Mouse (Mus musculus) embryonic stem cell, embryonic (primary cell): ENCODE results near the gene Ralgapa2.

Experiments
- CTCF ChIA-PET, 4 experiments: fragments of 300-600 bp in 2 of 4; fragments of 350-600 bp in 2 of 4; sonication (Branson Sonifier 250); formaldehyde crosslinking; loops; one replicate each; lab custom pipeline; 2022; ENCODE audit warnings: inconsistent platforms in 2 of 4; lab: Charles Lee
- POLR2A ChIA-PET, 4 experiments: fragments of 300-600 bp in 2 of 4; fragments of 350-600 bp in 2 of 4; sonication (Branson Sonifier 250); formaldehyde crosslinking; loops; one replicate each; lab custom pipeline; 2022; ENCODE audit warnings: antibody characterized with exemption in 4 of 4, inconsistent platforms in 1 of 4; lab: Charles Lee

Ralgapa2 gene

GRCm38 (mm10) chr2:146510780-146511179 is 1.4 kb downstream of the Ralgapa2 start:
- ChIA-PET CTCF (interaction anchor here in 3 of 4 experiments (0.5 to 2.0 kb wide), 7 partner anchors 29 to 294 kb away, joined by 3 to 9 read pairs (median 4); no protein-coding TSS in a partner anchor), POLR2A (interaction anchor here (0.5 to 3.5 kb wide), 16 partner anchors 8 to 782 kb away, joined by 3 to 33 read pairs (median 4); no protein-coding TSS in a partner anchor)

- POLR2A ChIA-PET = interaction anchor here in 3 of 4 experiments (1.0 to 3.9 kb wide), 5 partner anchors 9 to 510 kb away, joined by 3 to 25 read pairs (median 6); partner anchors contain the start of genes Ralgapa2 (in 3 of the 3) and Xrn2 (in 1 of the 3)
- CTCF ChIA-PET = no interaction called here
Observed at GRCm38 (mm10) chr2:146502578-146503311, 9.4 kb downstream of the Ralgapa2 start.

- ChIA-PET POLR2A (interaction anchor here in 1 of 4 experiments (0.6 to 3.9 kb wide), 2 partner anchors 12 to 276 kb away, joined by 4 to 33 read pairs; partner anchors contain the start of gene Ralgapa2), CTCF (no interaction called here)
Observed at GRCm38 (mm10) chr2:146500067-146500466, 12.1 kb downstream of the Ralgapa2 start.

GRCm38 (mm10) chr2:146499111-146499510 is 13.0 kb downstream of the Ralgapa2 start:
- POLR2A ChIA-PET = interaction anchor here in 2 of 4 experiments (1.7 to 3.9 kb wide), 2 partner anchors 13 to 514 kb away, joined by 6 to 33 read pairs; partner anchors contain the start of genes Ralgapa2 (in 1 of the 2) and Xrn2 (in 1 of the 2)
- CTCF ChIA-PET = no interaction called here

- CTCF ChIA-PET = no interaction called here
Observed at GRCm38 (mm10) chr2:146498298-146498697, 13.8 kb downstream of the Ralgapa2 start.

GRCm38 (mm10) chr2:146496995-146497394 is 15.1 kb downstream of the Ralgapa2 start:
- ChIA-PET CTCF (interaction anchor here in 2 of 4 experiments (0.8 to 1.6 kb wide), 2 partner anchors 15 to 28 kb away, joined by 3 to 5 read pairs; partner anchors contain the start of gene Ralgapa2 (in 1 of the 2)), POLR2A (interaction anchor here in 2 of 4 experiments (1.1 to 3.9 kb wide), 5 partner anchors 11 to 337 kb away, joined by 4 to 33 read pairs (median 7); partner anchors contain the start of gene Ralgapa2 (in 2 of the 2))

More at GRCm38 (mm10) chr2:146498298-146498697, 13.8 kb downstream of the Ralgapa2 start:
- POLR2A ChIA-PET = interaction anchor here in 3 of 4 experiments (0.7 to 3.9 kb wide), 6 partner anchors 9 to 515 kb away, joined by 3 to 33 read pairs (median 4); partner anchors contain the start of genes Ralgapa2 (in 3 of the 3) and Xrn2 (in 1 of the 3)

GRCm38 (mm10) chr2:146495781-146496180 is 16.4 kb downstream of the Ralgapa2 start:
- ChIA-PET POLR2A (interaction anchor here in 1 of 4 experiments (1.1 to 1.7 kb wide), 3 partner anchors 12 to 53 kb away, joined by 4 to 7 read pairs (median 5); no protein-coding TSS in a partner anchor), CTCF (no interaction called here)

- CTCF ChIA-PET = no interaction called here
- POLR2A ChIA-PET = interaction anchor here in 1 of 4 experiments (0.7 to 1.6 kb wide), 4 partner anchors 10 to 156 kb away, joined by 3 to 4 read pairs (median 4); no protein-coding TSS in a partner anchor
Observed at GRCm38 (mm10) chr2:146493354-146493946, 18.7 kb downstream of the Ralgapa2 start.

- POLR2A ChIA-PET = interaction anchor here in 1 of 4 experiments (0.6 to 1.6 kb wide), 2 partner anchors 11 to 1799 kb away, joined by 3 to 5 read pairs; no protein-coding TSS in a partner anchor
- CTCF ChIA-PET = interaction anchor here in 2 of 4 experiments (0.5 to 0.6 kb wide), 2 partner anchors 57 to 817 kb away, joined by 3 to 7 read pairs; no protein-coding TSS in a partner anchor
Observed at GRCm38 (mm10) chr2:146491830-146492610, 20.1 kb downstream of the Ralgapa2 start.

- ChIA-PET CTCF (no interaction called here), POLR2A (interaction anchor here in 1 of 4 experiments (1.4 kb wide), 1 partner anchor 21 kb away, joined by 3 read pairs; the partner anchor contains the start of gene Ralgapa2)
Observed at GRCm38 (mm10) chr2:146490926-146491325, 21.2 kb downstream of the Ralgapa2 start.

- CTCF ChIA-PET = interaction anchor here in 1 of 4 experiments (1.6 kb wide), 1 partner anchor 19 kb away, joined by 4 read pairs; no protein-coding TSS in a partner anchor
- POLR2A ChIA-PET = interaction anchor here in 1 of 4 experiments (1.1 kb wide), 1 partner anchor 10 kb away, joined by 4 read pairs; no protein-coding TSS in a partner anchor
Observed at GRCm38 (mm10) chr2:146488291-146488690, 23.9 kb downstream of the Ralgapa2 start.

- ChIA-PET POLR2A (interaction anchor here in 1 of 4 experiments (0.7 to 2.0 kb wide), 5 partner anchors 9 to 149 kb away, joined by 3 to 6 read pairs (median 4); partner anchors contain the start of gene Ralgapa2), CTCF (no interaction called here)
Observed at GRCm38 (mm10) chr2:146482859-146483258, 29.3 kb downstream of the Ralgapa2 start.

GRCm38 (mm10) chr2:146477491-146477890 is 34.7 kb downstream of the Ralgapa2 start:
- POLR2A ChIA-PET = interaction anchor here in 2 of 4 experiments (0.7 to 1.4 kb wide), 3 partner anchors 11 to 134 kb away, joined by 3 to 4 read pairs (median 4); no protein-coding TSS in a partner anchor

GRCm38 (mm10) chr2:146476428-146476972 is 35.6 kb downstream of the Ralgapa2 start:
- CTCF ChIA-PET = interaction anchor here in 1 of 4 experiments (1.8 kb wide), 1 partner anchor 136 kb away, joined by 5 read pairs; no protein-coding TSS in a partner anchor

More at GRCm38 (mm10) chr2:146477491-146477890, 34.7 kb downstream of the Ralgapa2 start:
- CTCF ChIA-PET = interaction anchor here in 3 of 4 experiments (0.5 to 1.8 kb wide), 4 partner anchors 8 to 135 kb away, joined by 3 to 5 read pairs (median 4); no protein-coding TSS in a partner anchor

GRCm38 (mm10) chr2:146476001-146476400 is 36.1 kb downstream of the Ralgapa2 start:
- POLR2A ChIA-PET = interaction anchor here in 1 of 4 experiments (0.7 kb wide), 1 partner anchor 148 kb away, joined by 3 read pairs; no protein-coding TSS in a partner anchor
- CTCF ChIA-PET = no interaction called here

More at GRCm38 (mm10) chr2:146476428-146476972, 35.6 kb downstream of the Ralgapa2 start:
- POLR2A ChIA-PET = interaction anchor here in 2 of 4 experiments (0.7 to 1.4 kb wide), 3 partner anchors 34 to 147 kb away, joined by 3 to 4 read pairs (median 3); no protein-coding TSS in a partner anchor

- ChIA-PET POLR2A (interaction anchor here in 1 of 4 experiments (0.6 to 1.2 kb wide), 3 partner anchors 8 to 280 kb away, joined by 3 to 6 read pairs (median 5); no protein-coding TSS in a partner anchor), CTCF (interaction anchor here in 3 of 4 experiments (1.8 to 3.6 kb wide), 3 partner anchors 141 to 142 kb away, joined by 9 to 67 read pairs (median 64); no protein-coding TSS in a partner anchor)
Observed at GRCm38 (mm10) chr2:146470947-146471346, 41.2 kb downstream of the Ralgapa2 start.
